Mouse (Mus musculus) heart, adult 2 months (tissue): ENCODE measurements at regions not wholly inside any gene's neighbourhood (a gene's known extent, or its start where the extent isn't known, plus 50 kb on each side); places are given as distances from the start of the nearest gene placed in this dataset.
A peak's percentile ranks its signal among the peaks of the same experiment; 100 is the strongest.

Source experiments
- DNase-seq, 2 experiments: peaks; one replicate each; pipeline ENCODE4 v3.0.0; 2021
- H3K27ac ChIP-seq: fragments of 200-600 bp; 2 replicates; pipeline ENCODE4 v1.8.1; 2022
- H3K27me3 ChIP-seq: fragments of 200-500 bp; 2 replicates; pipeline ENCODE4 v1.6.1; 2012; ENCODE audit warnings: mild to moderate bottlenecking, low read length, inconsistent platforms, mixed read lengths; ENCODE audit not compliant: control insufficient read depth, insufficient read depth
- H3K36me3 ChIP-seq: fragments of 200-500 bp; 2 replicates; pipeline ENCODE4 v1.6.1; 2012; ENCODE audit warnings: low read length, inconsistent platforms; ENCODE audit not compliant: control insufficient read depth, insufficient read depth
- H3K4me1 ChIP-seq: fragments of 200-500 bp; 2 replicates; pipeline ENCODE4 v1.6.1; 2011; ENCODE audit warnings: low read length; ENCODE audit not compliant: control insufficient read depth, insufficient read depth
- H3K4me3 ChIP-seq: fragments of 200-600 bp; 2 replicates; pipeline ENCODE4 v1.8.1; 2022
- H3K79me2 ChIP-seq: fragments of 200-500 bp; replicated peaks from 2 replicates; pipeline ENCODE4 v1.6.1; 2012; ENCODE audit warnings: mild to moderate bottlenecking, inconsistent platforms, low read length, moderate library complexity, mixed read lengths; ENCODE audit not compliant: control insufficient read depth, insufficient read depth
- H3K9ac ChIP-seq: fragments of 200-500 bp; 2 replicates; pipeline ENCODE4 v1.6.1; 2012; ENCODE audit warnings: low read depth, mild to moderate bottlenecking, control low read depth, inconsistent platforms, low read length, mixed read lengths
- CTCF ChIP-seq: fragments of 200-600 bp; IDR thresholded peaks from 2 replicates; pipeline ENCODE4 v1.8.1; 2022; ENCODE audit warnings: antibody characterized with exemption, mild to moderate bottlenecking, moderate library complexity
- EP300 ChIP-seq: fragments of 200-500 bp; IDR thresholded peaks from 2 replicates; pipeline ENCODE4 v1.6.1; 2011; ENCODE audit warnings: low read depth, low read length, control low read depth; ENCODE audit not compliant: insufficient read depth
- POLR2A ChIP-seq: fragments of 200-500 bp; IDR thresholded peaks from 2 replicates; pipeline ENCODE4 v1.6.1; 2011; ENCODE audit warnings: mild to moderate bottlenecking, low read depth, low read length, control low read depth; ENCODE audit not compliant: insufficient read depth
- WGBS: fragments of 180-500 bp; shearing (Covaris S2); methylation state at CpG from one replicate; pipeline ENCODE4 v1.1.7; 2018; 5-methylcytosine and 5-hydroxymethylcytosine counted together
- intact Hi-C: fragments of 180-260 bp; cut with DNase I; formaldehyde crosslinking; loops from one replicate; pipeline ENCODE4 v1.15.1; 2025

- no peaks in the 10 kb centered on the region for H3K36me3 ChIP-seq
- WGBS, result 7% methylated on average over 15 of the region's 15 CpGs
- H3K27ac ChIP-seq, result no peak overlapping the region
- H3K27me3 ChIP-seq, result no peaks in the 10 kb centered on the region
- no peak overlapping the region for H3K9ac ChIP-seq
- intact Hi-C loops, result no loop called here
- H3K4me3 ChIP-seq, result no peak overlapping the region
- H3K79me2 ChIP-seq, result no peaks in the 10 kb centered on the region
- peak in 1 of 2 experiments; percentile 18 for DNase-seq
- no peaks in the 10 kb centered on the region for H3K4me1 ChIP-seq
- TF ChIP-seq CTCF, result peak; percentile 62
- TF ChIP-seq POLR2A, result no peak
These were observed 794.3 kb upstream of the Api5 start for GRCm38 (mm10) chr2:95232135-95232772.

- intact Hi-C loops, result no loop called here
- no peak overlapping the region for H3K4me3 ChIP-seq
- no peaks in the 10 kb centered on the region for H3K27me3 ChIP-seq
- WGBS, result 23% methylated on average over 9 of the region's 9 CpGs
- TF ChIP-seq POLR2A, result no peak
- TF ChIP-seq CTCF, result no peak
- no peaks in the 10 kb centered on the region for H3K36me3 ChIP-seq
- H3K27ac ChIP-seq, result no peak overlapping the region
- H3K9ac ChIP-seq, result no peak overlapping the region
- no peak for DNase-seq
- no peaks in the 10 kb centered on the region for H3K4me1 ChIP-seq
- H3K79me2 ChIP-seq, result no peaks in the 10 kb centered on the region
These were observed 793.8 kb upstream of the Api5 start for GRCm38 (mm10) chr2:95231739-95232134.

- Histone ChIP-seq H3K79me2 (no peaks in the 10 kb centered on the region), H3K36me3 (no peaks in the 10 kb centered on the region), H3K4me1 (no peaks in the 10 kb centered on the region), H3K4me3 (no peak overlapping the region), H3K9ac (no peak overlapping the region), H3K27me3 (no peaks in the 10 kb centered on the region), H3K27ac (no peak overlapping the region)
- 62% methylated on average over 2 of the region's 2 CpGs for WGBS
- intact Hi-C loops, result no loop called here
- TF ChIP-seq CTCF, result no peak
- no peak for TF ChIP-seq EP300
- no peak for TF ChIP-seq POLR2A
- no peak for DNase-seq
These were observed 791.5 kb upstream of the Api5 start for GRCm38 (mm10) chr2:95229386-95229785.

- intact Hi-C loops, result no loop called here
- Histone ChIP-seq H3K4me3 (no peak overlapping the region), H3K4me1 (no peaks in the 10 kb centered on the region), H3K27me3 (no peaks in the 10 kb centered on the region), H3K9ac (no peak overlapping the region), H3K27ac (no peak overlapping the region), H3K36me3 (no peaks in the 10 kb centered on the region), H3K79me2 (no peaks in the 10 kb centered on the region)
- DNase-seq, result no peak
- 51% methylated on average over 4 of the region's 4 CpGs for whole genome bisulfite sequencing
- no peak for TF ChIP-seq EP300
- no peak for TF ChIP-seq CTCF
These were observed 772.4 kb upstream of the Api5 start for GRCm38 (mm10) chr2:95210216-95210941.
